Mouse (Mus musculus) heart, adult 2 months (tissue): ENCODE results near the gene Errfi1. TPM values are rescaled to one million over a fixed set of nuclear protein-coding genes. Genes with fewer than 3 reads are reported as not detected.
A peak's percentile ranks its signal among the peaks of the same experiment; 100 is the strongest.
"Not testable (repeated sequence)": the region's sequence is repeated elsewhere in the genome, so short reads cannot be mapped to it uniquely, and the experiment has no call there.

Source experiments
- DNase-seq, 2 experiments: peaks; one replicate each; pipeline ENCODE4 v3.0.0; 2021
- H3K27ac ChIP-seq: fragments of 200-600 bp; 2 replicates; pipeline ENCODE4 v1.8.1; 2022
- H3K27me3 ChIP-seq: fragments of 200-500 bp; 2 replicates; pipeline ENCODE4 v1.6.1; 2012; ENCODE audit warnings: mild to moderate bottlenecking, low read length, inconsistent platforms, mixed read lengths; ENCODE audit not compliant: control insufficient read depth, insufficient read depth
- H3K36me3 ChIP-seq: fragments of 200-500 bp; 2 replicates; pipeline ENCODE4 v1.6.1; 2012; ENCODE audit warnings: low read length, inconsistent platforms; ENCODE audit not compliant: control insufficient read depth, insufficient read depth
- H3K4me1 ChIP-seq: fragments of 200-500 bp; 2 replicates; pipeline ENCODE4 v1.6.1; 2011; ENCODE audit warnings: low read length; ENCODE audit not compliant: control insufficient read depth, insufficient read depth
- H3K4me3 ChIP-seq: fragments of 200-600 bp; 2 replicates; pipeline ENCODE4 v1.8.1; 2022
- H3K79me2 ChIP-seq: fragments of 200-500 bp; replicated peaks from 2 replicates; pipeline ENCODE4 v1.6.1; 2012; ENCODE audit warnings: mild to moderate bottlenecking, inconsistent platforms, low read length, moderate library complexity, mixed read lengths; ENCODE audit not compliant: control insufficient read depth, insufficient read depth
- H3K9ac ChIP-seq: fragments of 200-500 bp; 2 replicates; pipeline ENCODE4 v1.6.1; 2012; ENCODE audit warnings: low read depth, mild to moderate bottlenecking, control low read depth, inconsistent platforms, low read length, mixed read lengths
- CTCF ChIP-seq: fragments of 200-600 bp; IDR thresholded peaks from 2 replicates; pipeline ENCODE4 v1.8.1; 2022; ENCODE audit warnings: antibody characterized with exemption, mild to moderate bottlenecking, moderate library complexity
- EP300 ChIP-seq: fragments of 200-500 bp; IDR thresholded peaks from 2 replicates; pipeline ENCODE4 v1.6.1; 2011; ENCODE audit warnings: low read depth, low read length, control low read depth; ENCODE audit not compliant: insufficient read depth
- POLR2A ChIP-seq: fragments of 200-500 bp; IDR thresholded peaks from 2 replicates; pipeline ENCODE4 v1.6.1; 2011; ENCODE audit warnings: mild to moderate bottlenecking, low read depth, low read length, control low read depth; ENCODE audit not compliant: insufficient read depth
- WGBS: fragments of 180-500 bp; shearing (Covaris S2); methylation state at CpG from one replicate; pipeline ENCODE4 v1.1.7; 2018; 5-methylcytosine and 5-hydroxymethylcytosine counted together
- intact Hi-C: fragments of 180-260 bp; cut with DNase I; formaldehyde crosslinking; loops from one replicate; pipeline ENCODE4 v1.15.1; 2025
- polyA plus RNA-seq: library from polyadenylated mRNA; depleted of rRNA; stranded (reverse); fragments of >200 nt; gene quantifications from 2 replicates; pipeline ENCODE4 v1.2.3, GENCODE M21; 2012
- total RNA-seq, 2 experiments: library from RNA; stranded (reverse); gene quantifications; 2 replicates each; pipeline ENCODE4 v1.2.3; 2021

The Errfi1 gene
- total and polyA plus RNA-seq, 3 experiments, result 21.3 to 44.1 (median 22.1) TPM

DNA sequence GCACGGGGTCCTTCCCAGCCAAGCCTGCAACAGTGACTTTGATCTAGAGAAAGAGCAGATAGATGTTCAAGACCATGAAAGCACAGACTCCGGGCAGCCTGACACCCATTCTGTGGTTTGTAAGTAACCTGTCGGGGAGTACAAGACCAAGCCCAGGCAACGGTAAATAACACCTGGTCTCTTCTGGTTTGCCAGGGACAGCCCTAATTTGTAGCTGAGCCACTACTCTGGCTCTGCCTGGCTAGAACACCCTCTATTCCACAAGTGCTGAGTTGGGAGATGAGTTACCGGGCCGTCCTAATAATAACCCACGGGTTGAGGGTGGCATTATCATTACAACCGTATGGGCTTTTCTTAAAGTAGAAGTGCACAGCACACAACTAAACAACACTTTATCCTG lies 53.4 kb downstream of the Errfi1 start:
- no peak overlapping the region for H3K4me3 ChIP-seq
- DNase-seq, result no peak
- intact Hi-C loops, result no loop called here
- no peak overlapping the region for H3K9ac ChIP-seq
- H3K27ac ChIP-seq, result no peak overlapping the region
- TF ChIP-seq EP300 (no peak), CTCF (no peak), POLR2A (no peak)
- H3K27me3 ChIP-seq, result no peaks in the 10 kb centered on the region
- H3K36me3 ChIP-seq, result no peaks in the 10 kb centered on the region
- no peaks in the 10 kb centered on the region for H3K79me2 ChIP-seq
- H3K4me1 ChIP-seq, result peaks cover 7% of the 10 kb centered on the region
- WGBS, result 79% methylated on average over 8 of the region's 8 CpGs

- H3K27ac ChIP-seq, H3K79me2 ChIP-seq, H3K4me1 ChIP-seq, H3K4me3 ChIP-seq, intact Hi-C loops, DNase-seq, H3K9ac ChIP-seq, H3K36me3 ChIP-seq, H3K27me3 ChIP-seq: not testable (repeated sequence)
- WGBS, result 74% methylated on average over 5 of the region's 5 CpGs
- TF ChIP-seq CTCF, result peak; percentile 39
These were observed 54.8 kb downstream of the Errfi1 start for GRCm38 (mm10) chr4:150908512-150908911.

DNA sequence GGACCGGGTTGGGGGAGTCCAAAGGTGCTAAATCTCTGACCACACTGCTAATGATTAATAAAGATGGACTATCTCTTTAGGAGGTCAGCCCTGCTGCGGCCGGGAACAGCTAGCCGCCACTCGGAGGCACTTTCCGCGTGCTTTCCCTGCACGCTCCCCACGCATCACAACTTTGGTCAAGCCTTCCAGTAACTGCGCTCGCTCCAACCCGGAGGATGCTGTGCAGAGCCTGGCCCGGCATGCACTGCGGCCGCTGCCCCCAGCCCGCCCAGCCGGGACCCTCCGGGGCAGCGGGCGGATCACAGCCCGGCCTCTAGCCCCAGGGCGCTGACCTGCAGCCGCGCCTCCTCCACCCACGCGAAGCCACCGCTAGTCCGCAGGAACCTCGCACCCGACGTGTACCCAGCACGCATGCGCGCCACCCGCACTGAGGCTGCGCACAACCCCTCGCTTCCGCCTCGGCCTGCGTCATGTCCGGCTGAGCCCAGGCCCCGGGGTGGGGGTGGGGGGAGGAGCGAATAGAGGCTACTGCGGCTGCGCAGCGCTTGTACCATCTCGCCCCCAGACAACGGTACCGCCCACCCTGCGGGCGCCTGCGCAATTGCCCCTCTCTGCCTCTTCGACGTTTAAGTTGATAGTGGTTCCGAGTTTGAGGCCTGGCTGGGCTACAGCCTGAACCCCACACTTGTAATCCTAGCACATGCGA lies 55.9 kb downstream of the Errfi1 start:
- peaks cover 6% of the 10 kb centered on the region for H3K4me1 ChIP-seq

GRCm38 (mm10) chr4:150910164-150910951 lies 56.6 kb downstream of the Errfi1 start:
- Histone ChIP-seq H3K4me3 (peak overlapping the region; percentile 27), H3K27me3 (no peaks in the 10 kb centered on the region), H3K36me3 (no peaks in the 10 kb centered on the region), H3K4me1 (peaks cover 11% of the 10 kb centered on the region), H3K27ac (peak overlapping the region; percentile 60), H3K79me2 (no peaks in the 10 kb centered on the region), H3K9ac (peak overlapping the region; percentile 39)
- intact Hi-C loops, result no loop called here
- 83% methylated on average over 19 of the region's 19 CpGs for WGBS
- TF ChIP-seq POLR2A, result no peak
- DNase-seq, result no peak

More for the DNA sequence above, 55.9 kb downstream of the Errfi1 start:
- Histone ChIP-seq H3K4me3 (peak overlapping the region; percentile 100), H3K9ac (peak overlapping the region; percentile 78), H3K27ac (peak overlapping the region; percentile 85), H3K79me2 (no peaks in the 10 kb centered on the region), H3K27me3 (no peaks in the 10 kb centered on the region), H3K36me3 (no peaks in the 10 kb centered on the region)
- intact Hi-C loops, result no loop called here
- DNase-seq, result peak; percentile 99 to 100
- WGBS, result under 1% methylated on average over 56 of the region's 56 CpGs
- peak; percentile 83 for TF ChIP-seq POLR2A
- TF ChIP-seq CTCF, result peak; percentile 55
- TF ChIP-seq EP300, result no peak

DNA sequence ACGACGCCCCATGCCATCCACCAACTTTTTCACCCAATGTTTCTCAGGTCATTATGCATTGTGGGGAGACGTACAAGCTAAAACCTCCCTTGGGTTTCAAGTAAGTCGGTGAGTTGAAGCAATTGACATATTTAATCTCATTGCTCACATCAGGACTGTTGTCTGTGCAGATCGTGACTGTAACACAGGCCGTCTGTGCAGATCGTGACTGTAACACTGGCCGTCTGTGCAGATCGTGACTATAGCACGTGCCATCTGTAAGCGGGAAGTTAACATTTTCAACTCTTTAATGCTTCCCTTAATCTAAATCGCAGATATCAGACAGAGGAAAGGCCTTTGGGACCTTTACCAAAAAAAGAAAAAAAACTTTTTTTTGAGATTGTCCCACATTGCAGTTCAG lies 60.0 kb downstream of the Errfi1 start:
- Histone ChIP-seq H3K9ac (peak overlapping the region; percentile 82), H3K27ac (peak overlapping the region; percentile 95), H3K27me3 (no peaks in the 10 kb centered on the region), H3K4me3 (peak overlapping the region; percentile 57), H3K36me3 (no peaks in the 10 kb centered on the region), H3K79me2 (no peaks in the 10 kb centered on the region), H3K4me1 (peaks cover 11% of the 10 kb centered on the region)
- no peak for DNase-seq
- WGBS, result 12% methylated on average over 12 of the region's 12 CpGs
- no peak for TF ChIP-seq EP300
- TF ChIP-seq CTCF, result no peak
- no peak for TF ChIP-seq POLR2A
- intact Hi-C loops, result no loop called here

- H3K27me3 ChIP-seq, result no peaks in the 10 kb centered on the region
- peaks cover 10% of the 10 kb centered on the region for H3K4me1 ChIP-seq
- H3K9ac ChIP-seq, result peak within 1 kb of the TSS; percentile 82
- H3K27ac ChIP-seq, result peak within 1 kb of the TSS; percentile 95
- no peaks in the 10 kb centered on the region for H3K79me2 ChIP-seq
- intact Hi-C loops, result no loop called here
- under 1% methylated on average over 48 of the region's 48 CpGs for WGBS
- DNase-seq, result peak; percentile 96 to 98
- H3K36me3 ChIP-seq, result no peaks in the 10 kb centered on the region
- H3K4me3 ChIP-seq, result peak within 1 kb of the TSS; percentile 57
- 0 out of 2 replicates have a peak, but pooled peaks have one; percentile 43 for TF ChIP-seq EP300
- peak; percentile 99 for TF ChIP-seq POLR2A
- TF ChIP-seq CTCF, result peak; percentile 69
These were observed 60.6 kb downstream of the Errfi1 start, which contains the start of the genes Park7 and Tnfrsf9 for GRCm38 (mm10) chr4:150914290-150914733. Park7 (minus strand) TSS chr4:150914437. Tnfrsf9 (plus strand) TSS chr4:150914562.
